Mouse (Mus musculus) effector memory CD4-positive, alpha-beta T cell, adult 7 months (primary cell): ENCODE results near the gene Cypt12. TPM values are rescaled to one million over a fixed set of nuclear protein-coding genes. Genes with fewer than 3 reads are reported as not detected.

Experiments
- polyA plus RNA-seq: library from polyadenylated mRNA; unstranded; fragments of 100-300 nt; shearing (Covaris generic); gene quantifications from one replicate; pipeline ENCODE4 v1.2.1, GENCODE M21; 2017

The Cypt12 gene
- not detected for polyA plus RNA-seq

GRCm38 (mm10) chr3:17948299-17948698, at the start of gene Cypt12:
Cypt12 (plus strand) TSS chr3:17948410.

